Mouse (Mus musculus): ENCODE data around the gene Fer1l4. TPM values are rescaled to one million over a fixed set of nuclear protein-coding genes. Genes with fewer than 3 reads are reported as not detected.
A peak's percentile ranks its signal among the peaks of the same experiment; 100 is the strongest.

Fer1l4 gene
- polyA plus RNA-seq, 1 experiment, result 0.14 TPM

DNA sequence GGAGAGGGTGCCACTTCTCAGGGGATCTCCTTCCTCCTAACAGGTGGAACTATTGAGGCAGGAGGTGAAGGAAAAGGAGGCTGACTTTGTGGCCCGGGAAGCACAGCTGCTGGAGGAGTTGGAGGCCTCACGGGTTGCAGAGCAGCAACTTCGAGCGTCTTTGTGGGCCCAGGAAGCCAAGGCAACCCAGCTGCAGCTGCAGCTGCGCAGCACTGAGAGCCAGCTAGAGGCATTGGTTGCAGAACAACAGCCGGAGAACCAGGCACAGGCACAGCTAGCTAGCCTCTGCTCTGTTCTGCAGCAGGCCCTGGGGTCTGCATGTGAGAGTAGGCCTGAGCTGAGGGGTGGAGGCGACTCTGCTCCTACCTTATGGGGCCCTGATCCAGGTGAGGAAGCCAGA lies 67.0 kb downstream of the Fer1l4 start:
- no peaks in the 10 kb centered on the region for H3K27me3 ChIP-seq (ENCODE audit: control insufficient read depth, insufficient read depth, low read length)
- TF ChIP-seq POLR2A (IDR thresholded peaks at IDR 0.05; ENCODE audit: low read depth, low read length) (no peak), CTCF (IDR thresholded peaks at IDR 0.05; ENCODE audit: extremely low read depth, insufficient read length, insufficient replicate concordance, low read depth, low read length) (no peak)
- no peaks in the 10 kb centered on the region for H3K4me1 ChIP-seq (ENCODE audit: control insufficient read depth, insufficient read depth, insufficient read length, low read length)
- WGBS, result 86% methylated on average over 7 of the region's 7 CpGs
- no peak overlapping the region for H3K27ac ChIP-seq (ENCODE audit: insufficient read depth, low read depth, low read length)
- H3K36me3 ChIP-seq (ENCODE audit: control insufficient read depth, insufficient read depth, low read length), result peaks cover 42% of the 10 kb centered on the region
- H3K4me3 ChIP-seq (ENCODE audit: low read depth, low read length), result no peak overlapping the region

- Histone ChIP-seq H3K4me3 (ENCODE audit: low read depth, low read length) (peak overlapping the region; percentile 60), H3K27ac (ENCODE audit: insufficient read depth, low read depth, low read length) (peak overlapping the region; percentile 13; the same call in 1 of the 2 replicates), H3K4me1 (ENCODE audit: control insufficient read depth, insufficient read depth, insufficient read length, low read length) (no peaks in the 10 kb centered on the region), H3K27me3 (ENCODE audit: control insufficient read depth, insufficient read depth, low read length) (no peaks in the 10 kb centered on the region), H3K36me3 (ENCODE audit: control insufficient read depth, insufficient read depth, low read length) (peaks cover 46% of the 10 kb centered on the region)
- no peak for TF ChIP-seq CTCF (IDR thresholded peaks at IDR 0.05; ENCODE audit: extremely low read depth, insufficient read length, insufficient replicate concordance, low read depth, low read length)
- no peak; the same call in 1 of the 2 replicates for TF ChIP-seq POLR2A (IDR thresholded peaks at IDR 0.05; ENCODE audit: low read depth, low read length)
- 75% methylated on average over 5 of the region's 5 CpGs for WGBS
Observed at GRCm38 (mm10) chr2:155979328-155979991, 73.3 kb downstream of the Fer1l4 start.

DNA sequence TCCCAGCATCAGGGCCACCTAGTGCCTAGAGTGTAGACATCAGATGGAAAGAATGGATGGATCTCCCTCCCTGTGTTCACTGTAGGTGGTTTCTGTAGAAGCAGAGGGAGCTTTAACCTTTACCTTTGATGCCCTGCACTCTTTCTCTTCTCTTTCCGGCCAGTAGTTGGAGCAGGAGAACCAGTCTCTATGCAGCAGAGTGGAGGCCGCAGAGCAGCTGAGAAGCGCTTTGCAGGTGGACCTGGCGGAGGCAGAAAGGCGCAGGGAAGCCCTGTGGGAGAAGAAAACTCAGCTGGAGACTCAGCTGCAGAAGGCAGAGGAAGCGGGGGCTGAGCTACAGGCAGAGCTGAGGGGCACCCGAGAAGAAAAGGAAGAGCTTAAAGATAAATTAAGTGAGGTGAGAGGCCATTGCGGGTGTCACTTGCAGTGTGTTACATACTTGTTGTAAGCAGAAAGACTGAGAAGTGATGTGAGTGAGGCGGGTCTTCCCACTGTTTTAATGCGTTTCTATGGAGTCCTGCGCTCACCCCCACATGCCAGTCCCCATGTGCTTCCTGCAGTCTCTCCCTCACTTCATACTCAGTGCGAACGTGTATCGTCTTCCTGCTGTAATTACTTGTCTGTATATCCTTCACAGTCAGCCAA lies 78.5 kb downstream of the Fer1l4 start:
- 85% methylated on average over 14 of the region's 14 CpGs for WGBS
- H3K27me3 ChIP-seq (ENCODE audit: control insufficient read depth, insufficient read depth, low read length), result no peaks in the 10 kb centered on the region
- no peak overlapping the region for H3K27ac ChIP-seq (ENCODE audit: insufficient read depth, low read depth, low read length)
- peaks cover 38% of the 10 kb centered on the region for H3K36me3 ChIP-seq (ENCODE audit: control insufficient read depth, insufficient read depth, low read length)
- H3K4me1 ChIP-seq (ENCODE audit: control insufficient read depth, insufficient read depth, insufficient read length, low read length), result peaks cover 2% of the 10 kb centered on the region; the same call in 1 of the 2 replicates
- H3K4me3 ChIP-seq (ENCODE audit: low read depth, low read length), result no peak overlapping the region
- no peak for TF ChIP-seq CTCF (IDR thresholded peaks at IDR 0.05; ENCODE audit: extremely low read depth, insufficient read length, insufficient replicate concordance, low read depth, low read length)
- TF ChIP-seq POLR2A (IDR thresholded peaks at IDR 0.05; ENCODE audit: low read depth, low read length), result no peak

DNA sequence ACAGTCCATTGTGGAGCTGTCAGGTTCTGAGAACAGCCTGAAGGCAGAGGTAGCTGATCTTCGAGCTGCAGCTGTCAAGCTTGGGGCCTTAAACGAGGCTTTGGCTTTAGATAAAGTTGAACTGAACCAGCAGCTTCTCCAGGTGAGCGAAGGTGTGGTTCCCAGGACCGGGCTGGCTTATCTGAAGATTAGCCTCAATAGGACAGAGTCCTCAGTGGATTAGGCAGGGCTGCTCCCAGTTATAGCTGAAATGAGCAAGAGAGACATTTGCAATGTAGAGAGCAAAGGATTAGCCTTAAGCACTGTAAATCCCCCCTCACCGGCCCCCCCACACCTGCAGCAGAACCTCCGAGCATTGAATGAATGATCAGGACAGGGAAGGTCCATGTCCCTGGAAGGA lies 79.4 kb downstream of the Fer1l4 start:
- 43% methylated on average over 6 of the region's 6 CpGs for WGBS
- H3K36me3 ChIP-seq (ENCODE audit: control insufficient read depth, insufficient read depth, low read length), result peaks cover 42% of the 10 kb centered on the region
- H3K27ac ChIP-seq (ENCODE audit: insufficient read depth, low read depth, low read length), result no peak overlapping the region
- peaks cover 2% of the 10 kb centered on the region; the same call in 1 of the 2 replicates for H3K4me1 ChIP-seq (ENCODE audit: control insufficient read depth, insufficient read depth, insufficient read length, low read length)
- no peak for TF ChIP-seq CTCF (IDR thresholded peaks at IDR 0.05; ENCODE audit: extremely low read depth, insufficient read length, insufficient replicate concordance, low read depth, low read length)
- TF ChIP-seq POLR2A (IDR thresholded peaks at IDR 0.05; ENCODE audit: low read depth, low read length), result no peak
- H3K27me3 ChIP-seq (ENCODE audit: control insufficient read depth, insufficient read depth, low read length), result no peaks in the 10 kb centered on the region
- no peak overlapping the region for H3K4me3 ChIP-seq (ENCODE audit: low read depth, low read length)

Other genes with a start within 250 kb of the Fer1l4 start
- gene BC029722, start 233.5 kb downstream of the Fer1l4 start, polyA plus RNA-seq (2012; rRNA removed), result 23.6 and 38.3 TPM in 2 replicates
- gene Eif6, start 226.0 kb downstream of the Fer1l4 start, polyA plus RNA-seq (2012; rRNA removed), result 231 and 467 TPM in 2 replicates
- gene Fam83c, start 218.1 kb downstream of the Fer1l4 start, polyA plus RNA-seq (2012; rRNA removed), result 0.34 and 0.89 TPM in 2 replicates
- gene Uqcc1, start 122.6 kb downstream of the Fer1l4 start, polyA plus RNA-seq (2012; rRNA removed), result 9.0 and 9.6 TPM in 2 replicates
- gene Gm15557, start 112.2 kb downstream of the Fer1l4 start, polyA plus RNA-seq (2012; rRNA removed), result not detected in 2 replicates
- not detected in 2 replicates for gene Gdf5, start 107.6 kb downstream of the Fer1l4 start, polyA plus RNA-seq (2012; rRNA removed)
- 4.1 and 8.7 TPM in 2 replicates for gene Cep250, start 96.5 kb downstream of the Fer1l4 start, polyA plus RNA-seq (2012; rRNA removed)
- gene 6430550D23Rik, start 45.0 kb downstream of the Fer1l4 start, polyA plus RNA-seq (2012; rRNA removed), result 0.38 and 0.87 TPM in 2 replicates
- gene Ergic3, start 44.9 kb downstream of the Fer1l4 start, polyA plus RNA-seq (2012; rRNA removed), result 221 and 444 TPM in 2 replicates
- gene Spag4, start 12.2 kb upstream of the Fer1l4 start, polyA plus RNA-seq (2012; rRNA removed), result 0.30 and 0.49 TPM in 2 replicates
- 18.6 and 51.2 TPM in 2 replicates for gene Cpne1, start 59.0 kb upstream of the Fer1l4 start, polyA plus RNA-seq (2012; rRNA removed)
- 3.6 and 10.6 TPM in 2 replicates for gene Rbm12, start 59.0 kb upstream of the Fer1l4 start, polyA plus RNA-seq (2012; rRNA removed)
- 0.42 and 0.74 TPM in 2 replicates for gene Gm28036, start 74.1 kb upstream of the Fer1l4 start, polyA plus RNA-seq (2012; rRNA removed)
- 162 and 200 TPM in 2 replicates for gene Romo1, start 91.1 kb upstream of the Fer1l4 start, polyA plus RNA-seq (2012; rRNA removed)
- 32.2 and 40.3 TPM in 2 replicates for gene Nfs1, start 91.2 kb upstream of the Fer1l4 start, polyA plus RNA-seq (2012; rRNA removed)
- gene Rbm39, start 127.3 kb upstream of the Fer1l4 start, polyA plus RNA-seq (2012; rRNA removed), result 35.4 and 49.5 TPM in 2 replicates
- gene Phf20, start 143.5 kb upstream of the Fer1l4 start, polyA plus RNA-seq (2012; rRNA removed), result 3.0 and 7.1 TPM in 2 replicates

All from small intestine, adult 2 months (tissue).